Mouse (Mus musculus): ENCODE results near the gene Atxn10.
A peak's percentile ranks its signal among the peaks of the same experiment; 100 is the strongest.
"Not testable (repeated sequence)": the region's sequence is repeated elsewhere in the genome, so short reads cannot be mapped to it uniquely, and the experiment has no call there.

The Atxn10 gene

GRCm38 (mm10) chr15:85335671-85336300 lies at the start of gene Atxn10:
Gene Atxn10, plus strand, starts transcription at chr15:85336245.
- DNase-seq = no peak

GRCm38 (mm10) chr15:85294632-85295031 lies 41.4 kb upstream of the Atxn10 start:
- no peak for DNase-seq

GRCm38 (mm10) chr15:85295544-85295943 lies 40.5 kb upstream of the Atxn10 start:
- DNase-seq = peak; percentile 57

GRCm38 (mm10) chr15:85295977-85296376 lies 40.1 kb upstream of the Atxn10 start:
- DNase-seq = no peak

- peak; percentile 37 for DNase-seq
Measured at GRCm38 (mm10) chr15:85296538-85296937, 39.5 kb upstream of the Atxn10 start.

GRCm38 (mm10) chr15:85298167-85298781 lies 37.8 kb upstream of the Atxn10 start:
- DNase-seq = no peak

GRCm38 (mm10) chr15:85298946-85299345 lies 37.1 kb upstream of the Atxn10 start:
- DNase-seq = no peak

- no peak for DNase-seq
Measured at GRCm38 (mm10) chr15:85303241-85303640, 32.8 kb upstream of the Atxn10 start.

- DNase-seq = no peak
Measured at GRCm38 (mm10) chr15:85303976-85304375, 32.1 kb upstream of the Atxn10 start.

- no peak for DNase-seq
Measured at GRCm38 (mm10) chr15:85307061-85307660, 28.9 kb upstream of the Atxn10 start.

GRCm38 (mm10) chr15:85311058-85311657 lies 24.9 kb upstream of the Atxn10 start:
- DNase-seq = no peak

- DNase-seq = peak; percentile 85
Measured at GRCm38 (mm10) chr15:85315378-85316025, 20.5 kb upstream of the Atxn10 start.

GRCm38 (mm10) chr15:85316342-85317140 lies 19.5 kb upstream of the Atxn10 start:
- peak; percentile 20 for DNase-seq

GRCm38 (mm10) chr15:85319924-85320668 lies 15.9 kb upstream of the Atxn10 start:
- no peak for DNase-seq

- no peak for DNase-seq
Measured at GRCm38 (mm10) chr15:85323214-85323613, 12.8 kb upstream of the Atxn10 start.

- DNase-seq = no peak
Measured at GRCm38 (mm10) chr15:85324426-85324825, 11.6 kb upstream of the Atxn10 start.

- DNase-seq = no peak
Measured at GRCm38 (mm10) chr15:85327808-85328207, 8.2 kb upstream of the Atxn10 start.

- not testable (repeated sequence) for DNase-seq
Measured at GRCm38 (mm10) chr15:85328455-85328854, 7.6 kb upstream of the Atxn10 start.

GRCm38 (mm10) chr15:85329096-85329495 lies 6.9 kb upstream of the Atxn10 start:
- DNase-seq = no peak

GRCm38 (mm10) chr15:85330024-85330423 lies 6.0 kb upstream of the Atxn10 start:
- no peak for DNase-seq

- DNase-seq = not testable (repeated sequence)
Measured at GRCm38 (mm10) chr15:85333511-85333910, 2.5 kb upstream of the Atxn10 start.

GRCm38 (mm10) chr15:85334234-85334633 lies 1.8 kb upstream of the Atxn10 start:
- no peak for DNase-seq
